Mouse (Mus musculus): Measurements from ENCODE around the gene Cep57l1. TPM values are rescaled to one million over a fixed set of nuclear protein-coding genes. Genes with fewer than 3 reads are reported as not detected.

The Cep57l1 gene
- 18.8 TPM for polyA plus RNA-seq (2015; fragmentation: Illumina TruSeq; extraction: RNeasy Lipid Tissue Mini Kit (QIAGEN cat#74804); ENCODE audit: insufficient read depth, low replicate concordance)

DNA sequence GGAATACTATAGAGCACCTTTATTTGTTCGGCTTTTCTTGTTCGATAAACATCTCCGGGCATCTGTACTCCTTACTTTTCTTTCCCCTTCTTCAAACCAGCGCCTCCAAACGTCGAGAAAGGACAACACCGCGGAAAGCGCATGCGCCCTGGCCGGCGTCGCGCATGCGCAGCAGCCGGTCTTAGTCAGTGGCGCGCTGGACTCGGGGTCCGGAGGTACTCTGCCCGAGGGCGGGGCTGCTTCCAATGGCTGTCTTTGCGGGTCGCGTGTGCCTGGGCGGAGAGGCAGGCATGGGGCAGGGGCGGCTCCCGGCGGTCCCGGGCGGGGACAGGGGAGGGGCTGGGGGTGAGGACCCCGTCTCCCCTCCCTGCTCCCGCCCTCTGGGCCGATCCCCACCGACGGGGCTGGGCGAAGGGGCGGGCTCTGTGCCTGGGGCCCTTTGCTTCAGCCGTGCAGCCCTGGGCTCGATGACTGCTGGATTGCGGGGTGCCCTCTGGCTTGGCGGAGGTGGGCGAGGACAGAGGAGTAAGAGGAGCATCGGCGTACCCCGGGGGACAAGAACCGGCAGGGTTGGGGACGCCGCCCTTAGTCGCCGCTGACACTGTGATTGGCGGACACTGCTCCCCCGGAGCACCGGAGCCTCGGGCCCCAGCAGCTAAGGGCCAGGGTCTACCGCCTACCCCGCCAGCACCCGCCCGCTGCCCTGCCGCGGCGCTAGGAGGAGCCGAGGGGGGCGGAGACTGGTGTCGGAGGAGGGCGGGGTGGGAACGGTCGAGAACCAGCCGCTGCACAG is at the start of gene Cep57l1, which contains the start of gene Sesn1:
Gene Cep57l1, minus strand, starts transcription at position 101 of the 793 bp plus-strand sequence.
Gene Sesn1, plus strand, starts transcription at position 165 of the 793 bp plus-strand sequence.

DNA sequence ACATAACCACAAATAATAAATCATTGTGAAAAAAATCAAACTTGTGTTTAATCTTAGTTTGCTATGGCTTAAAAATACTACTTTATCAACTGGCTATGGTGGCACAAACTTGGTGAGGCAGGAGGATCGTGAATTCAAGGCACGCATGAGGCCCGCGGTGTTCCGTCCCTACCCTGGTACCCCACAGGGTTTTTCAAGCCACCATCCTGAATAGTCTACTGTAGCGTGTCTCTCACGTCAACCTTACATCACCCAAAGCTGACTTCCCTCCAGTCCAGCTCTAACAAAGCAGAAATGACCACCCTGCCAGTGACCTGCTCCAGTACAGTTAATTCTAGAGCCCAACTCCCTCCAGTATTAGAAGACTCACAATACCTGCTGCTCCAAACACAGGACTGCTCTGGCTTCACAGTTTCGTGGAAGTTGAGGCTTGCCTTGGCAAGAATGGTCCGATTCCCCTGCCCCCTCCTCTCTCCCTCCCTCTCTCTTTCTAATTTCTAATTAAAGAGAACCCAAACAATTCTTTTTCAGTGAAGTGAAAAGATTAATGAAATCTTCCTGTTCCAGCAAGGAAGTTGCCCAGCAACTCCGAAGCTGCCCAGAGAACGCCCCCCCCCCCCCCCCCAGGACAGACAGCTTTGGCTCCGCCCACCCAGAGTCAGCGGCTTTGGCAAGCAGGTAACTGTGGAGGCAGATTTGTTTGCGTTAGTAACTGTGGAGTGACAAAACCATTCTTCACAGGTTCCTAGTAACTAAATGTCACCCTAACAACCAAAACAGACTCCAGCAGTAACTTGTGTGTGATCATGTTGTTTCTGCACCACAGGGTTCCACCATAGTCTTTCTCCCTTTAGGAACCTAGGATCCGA is 93.4 kb downstream of the Cep57l1 start, which contains the start of gene Ccdc162:
Gene Ccdc162, minus strand, starts transcription at position 606 of the 869 bp plus-strand sequence.

Other genes with a start within 250 kb of the Cep57l1 start
- 1.8 TPM for gene Ccdc162, start 93.2 kb downstream of the Cep57l1 start, polyA plus RNA-seq (2015; fragmentation: Illumina TruSeq; extraction: RNeasy Lipid Tissue Mini Kit (QIAGEN cat#74804); ENCODE audit: insufficient read depth, low replicate concordance)
- 165 TPM for gene Sesn1, start 64 bp upstream of the Cep57l1 start, polyA plus RNA-seq (2015; fragmentation: Illumina TruSeq; extraction: RNeasy Lipid Tissue Mini Kit (QIAGEN cat#74804); ENCODE audit: insufficient read depth, low replicate concordance)
- 0.69 TPM for gene Armc2, start 208.6 kb upstream of the Cep57l1 start, polyA plus RNA-seq (2015; fragmentation: Illumina TruSeq; extraction: RNeasy Lipid Tissue Mini Kit (QIAGEN cat#74804); ENCODE audit: insufficient read depth, low replicate concordance)

Data from spleen, adult 10 weeks (tissue).